Mouse (Mus musculus): ENCODE results near the gene Sgo1. TPM values are rescaled to one million over a fixed set of nuclear protein-coding genes. Genes with fewer than 3 reads are reported as not detected.

Sgo1 gene
- 6.3 and 6.4 TPM in 2 replicates for polyA plus RNA-seq (2012; rRNA removed)

GRCm38 (mm10) chr17:53688877-53689802 lies at the start of gene Sgo1:
Gene Sgo1, minus strand, starts transcription at chr17:53689333.

Other genes starting within 250 kb of the Sgo1 start
- 0.06 and 0.07 TPM in 2 replicates for gene Efhb, start 226.0 kb downstream of the Sgo1 start, polyA plus RNA-seq (2012; rRNA removed)
- 18.4 and 20.0 TPM in 2 replicates for gene Rab5a, start 210.1 kb downstream of the Sgo1 start, polyA plus RNA-seq (2012; rRNA removed)
- not detected in 2 replicates for gene Pp2d1, start 149.9 kb downstream of the Sgo1 start, polyA plus RNA-seq (2012; rRNA removed)
- 9.1 and 9.6 TPM in 2 replicates for gene Kat2b, start 122.5 kb downstream of the Sgo1 start, polyA plus RNA-seq (2012; rRNA removed)
- gene Sult1c2, start 157.0 kb upstream of the Sgo1 start, polyA plus RNA-seq (2012; rRNA removed): 0.07 and 0.08 TPM in 2 replicates